Comparison of ENCODE assay signal across 9 mouse cellular contexts in genomic region chr9:110746961-110747360, GRCm38 (mm10). TPM values are rescaled to one million over a fixed set of nuclear protein-coding genes. Genes with fewer than 3 reads are reported as not detected.
DNase-seq lines count a peak whose midpoint lies in the region; ATAC-seq and TF ChIP-seq lines count a peak whose summit lies in the region.
"Had no signal": no experiment of that assay in that cellular context is flagged by ENCODE, and none has a peak within 500 bp of the region (broad histone marks: within the 10 kb centered on the region; RNA-seq: fewer than 3 reads in every experiment).

Gene Pth1r, minus strand, starts transcription at chr9:110747145.

- no peak within 1 kb of the TSS for H3K4me2 ChIP-seq in intestine, embryonic 14.5 days (ENCODE audit: low read length)
- H3K4me2 ChIP-seq in intestine, postnatal 0 days (replicated peaks; ENCODE audit: low read depth), result no peak within 1 kb of the TSS
- no peak within 1 kb of the TSS for H3K4me2 ChIP-seq in embryonic facial prominence, embryonic 12.5 days (replicated peaks)
- H3K4me2 ChIP-seq in hindbrain, embryonic 13.5 days, result no peak within 1 kb of the TSS
- H3K4me2 ChIP-seq in limb, embryonic 11.5 days (ENCODE audit: low read depth, severe bottlenecking), result peak within 1 kb of the TSS; percentile 22

- no peaks in the 10 kb centered on the region for H3K36me3 ChIP-seq in intestine, embryonic 14.5 days (ENCODE audit: control insufficient read depth, insufficient read depth, low read length)
- no peaks in the 10 kb centered on the region for H3K36me3 ChIP-seq in intestine, postnatal 0 days (ENCODE audit: control insufficient read depth, insufficient read depth)
- H3K36me3 ChIP-seq in embryonic facial prominence, embryonic 12.5 days, result no peaks in the 10 kb centered on the region
- H3K36me3 ChIP-seq in hindbrain, embryonic 13.5 days, result no peaks in the 10 kb centered on the region
- no peaks in the 10 kb centered on the region for H3K36me3 ChIP-seq in limb, embryonic 11.5 days (ENCODE audit: control insufficient read depth, insufficient read depth, low read length)

- DNase-seq in intestine, embryonic 14.5 days (ENCODE audit: low spot score), result no peak
- no peak for DNase-seq in limb, embryonic 11.5 days (ENCODE audit: low spot score)
- no peak for DNase-seq in thymus, postnatal 36 days
- no peak for DNase-seq in cerebellum, adult 9-11 months
- no peak for DNase-seq in layer of hippocampus, postnatal 10 days (ENCODE audit: low spot score in 2 of 2)
- DNase-seq: cerebellum, postnatal 10 days had no signal

- H3K9ac ChIP-seq in intestine, embryonic 14.5 days (ENCODE audit: low read length), result no peak within 1 kb of the TSS
- no peak within 1 kb of the TSS for H3K9ac ChIP-seq in intestine, postnatal 0 days (ENCODE audit: low read depth, low read length)
- no peak within 1 kb of the TSS for H3K9ac ChIP-seq in embryonic facial prominence, embryonic 12.5 days
- no peak within 1 kb of the TSS for H3K9ac ChIP-seq in hindbrain, embryonic 13.5 days
- no peak within 1 kb of the TSS for H3K9ac ChIP-seq in limb, embryonic 11.5 days (ENCODE audit: low read length)

- TF ChIP-seq CTCF in intestine, postnatal 0 days (IDR thresholded peaks at IDR 0.05; ENCODE audit: low read depth), result no peak

- H3K4me1 ChIP-seq in intestine, embryonic 14.5 days (replicated peaks; ENCODE audit: control insufficient read depth, insufficient read depth, low read length), result peaks cover 27% of the 10 kb centered on the region
- no peaks in the 10 kb centered on the region for H3K4me1 ChIP-seq in intestine, postnatal 0 days (replicated peaks; ENCODE audit: control insufficient read depth, insufficient read depth, low read length)
- peaks cover 32% of the 10 kb centered on the region for H3K4me1 ChIP-seq in embryonic facial prominence, embryonic 12.5 days
- H3K4me1 ChIP-seq in hindbrain, embryonic 13.5 days (replicated peaks), result peaks cover 21% of the 10 kb centered on the region
- peaks cover 53% of the 10 kb centered on the region for H3K4me1 ChIP-seq in limb, embryonic 11.5 days (ENCODE audit: control insufficient read depth, insufficient read depth, low read length)

- ATAC-seq in intestine, embryonic 14.5 days (replicated peaks; ENCODE audit: low FRiP score, low TSS enrichment, low read depth), result no peak
- no peak for ATAC-seq in intestine, postnatal 0 days
- ATAC-seq in embryonic facial prominence, embryonic 12.5 days (ENCODE audit: insufficient number of reproducible peaks, insufficient read depth, low FRiP score, low TSS enrichment), result no peak
- no peak for ATAC-seq in hindbrain, embryonic 13.5 days (ENCODE audit: low FRiP score)
- no peak for ATAC-seq in limb, embryonic 11.5 days (ENCODE audit: insufficient number of reproducible peaks, low FRiP score, low TSS enrichment, low read depth)

- no peak within 1 kb of the TSS for H3K4me3 ChIP-seq in intestine, embryonic 14.5 days (ENCODE audit: low read depth, low read length)
- no peak within 1 kb of the TSS for H3K4me3 ChIP-seq in intestine, postnatal 0 days (ENCODE audit: low read depth, low read length)
- H3K4me3 ChIP-seq in embryonic facial prominence, embryonic 12.5 days, result no peak within 1 kb of the TSS
- H3K4me3 ChIP-seq in hindbrain, embryonic 13.5 days, result no peak within 1 kb of the TSS
- H3K4me3 ChIP-seq in limb, embryonic 11.5 days (ENCODE audit: low read depth, low read length), result no peak within 1 kb of the TSS

- no peak within 1 kb of the TSS for H3K27ac ChIP-seq in intestine, embryonic 14.5 days (ENCODE audit: low read depth)
- H3K27ac ChIP-seq in intestine, postnatal 0 days (ENCODE audit: low read depth, low read length), result no peak within 1 kb of the TSS
- no peak within 1 kb of the TSS for H3K27ac ChIP-seq in embryonic facial prominence, embryonic 12.5 days
- H3K27ac ChIP-seq in hindbrain, embryonic 13.5 days, result no peak within 1 kb of the TSS
- peak within 1 kb of the TSS; percentile 9; the same call in 1 of the 2 replicates for H3K27ac ChIP-seq in limb, embryonic 11.5 days (replicated peaks; ENCODE audit: low read depth, low read length)

- WGBS in intestine, embryonic 14.5 days, result 45% methylated on average over 7 of the region's 7 CpGs
- WGBS in intestine, postnatal 0 days, result 58% methylated on average over 7 of the region's 7 CpGs
- WGBS in embryonic facial prominence, embryonic 12.5 days, result 52% methylated on average over 7 of the region's 7 CpGs
- 68% methylated on average over 7 of the region's 7 CpGs for WGBS in hindbrain, embryonic 13.5 days
- WGBS in limb, embryonic 11.5 days, result 42% methylated on average over 7 of the region's 7 CpGs

- peaks cover 5% of the 10 kb centered on the region; the same call in 1 of the 2 replicates for H3K27me3 ChIP-seq in intestine, embryonic 14.5 days (replicated peaks; ENCODE audit: control insufficient read depth, insufficient read depth, low read length)
- H3K27me3 ChIP-seq in intestine, postnatal 0 days (replicated peaks; ENCODE audit: control insufficient read depth, insufficient read depth, low read length), result peaks cover 36% of the 10 kb centered on the region
- 0 out of 2 replicates have a peak, but pooled peaks cover 13% of the 10 kb centered on the region for H3K27me3 ChIP-seq in embryonic facial prominence, embryonic 12.5 days
- H3K27me3 ChIP-seq in hindbrain, embryonic 13.5 days, result peaks cover 50% of the 10 kb centered on the region
- H3K27me3 ChIP-seq in limb, embryonic 11.5 days (ENCODE audit: control insufficient read depth, insufficient read depth, low read length), result peaks cover 14% of the 10 kb centered on the region

- H3K9me3 ChIP-seq in intestine, embryonic 14.5 days (ENCODE audit: control insufficient read depth, low read length), result no peaks in the 10 kb centered on the region
- H3K9me3 ChIP-seq in intestine, postnatal 0 days (ENCODE audit: control insufficient read depth), result no peaks in the 10 kb centered on the region
- H3K9me3 ChIP-seq in embryonic facial prominence, embryonic 12.5 days, result no peaks in the 10 kb centered on the region
- H3K9me3 ChIP-seq in hindbrain, embryonic 13.5 days, result no peaks in the 10 kb centered on the region
- H3K9me3 ChIP-seq in limb, embryonic 11.5 days (ENCODE audit: control insufficient read depth, low read length), result no peaks in the 10 kb centered on the region

RNA-seq across cellular contexts. Expression of gene Pth1r, which starts in this region (rescaled TPM):
- polyA plus RNA-seq in intestine, embryonic 14.5 days (2014; fragmentation: Nextera tagmentation; extraction: Ambion mirVana), result 25.7 and 26.7 TPM in 2 replicates
- 8.9 and 9.1 TPM in 2 replicates for polyA plus RNA-seq in intestine, postnatal 0 days (2015; fragmentation: Nextera tagmentation; extraction: Ambion mirVana)
- polyA plus RNA-seq in embryonic facial prominence, embryonic 12.5 days (2016; fragmentation: Nextera tagmentation; extraction: Ambion mirVana), result 115 and 117 TPM in 2 replicates
- polyA plus RNA-seq in hindbrain, embryonic 13.5 days (2015; fragmentation: Nextera tagmentation; extraction: Ambion mirVana), result 13.7 and 13.8 TPM in 2 replicates
- polyA plus RNA-seq in limb, embryonic 11.5 days (2014; fragmentation: Nextera tagmentation; extraction: Ambion mirVana), result 30.1 and 37.3 TPM in 2 replicates
- total RNA-seq in layer of hippocampus, postnatal 10 days (2021), result 1 to 10 TPM; 6.7 to 7.6 TPM
